Mouse (Mus musculus) heart, postnatal 0 days (tissue): ENCODE results near the gene Hexim2.

Experiments used
- CTCF ChIP-seq: IDR thresholded peaks from 2 replicates; pipeline ENCODE4 v1.5.1; 2016; ENCODE audit warnings: antibody characterized with exemption, control low read depth, low read depth
- EP300 ChIP-seq: IDR thresholded peaks from 2 replicates; pipeline ENCODE4 v1.6.1; 2016; ENCODE audit warnings: antibody characterized with exemption, low read depth

GRCm38 (mm10) chr11:103164391-103164790 is 32.2 kb downstream of the Hexim2 start:
- TF ChIP-seq EP300 (no peak), CTCF (no peak)
